Mouse (Mus musculus): ENCODE results near the gene Fanci.

Fanci gene

GRCm38 (mm10) chr7:79463376-79464077 lies 71.8 kb downstream of the Fanci start:
- DNase-seq (ENCODE audit: low read depth, low spot score): no peak

- DNase-seq (ENCODE audit: low read depth, low spot score): no peak
These were observed 73.2 kb downstream of the Fanci start for GRCm38 (mm10) chr7:79464776-79465420.

GRCm38 (mm10) chr7:79465461-79466044 lies 73.8 kb downstream of the Fanci start:
- DNase-seq (ENCODE audit: low read depth, low spot score): no peak

- peak; percentile 99 for DNase-seq (ENCODE audit: low read depth, low spot score)
These were observed 74.5 kb downstream of the Fanci start, which contains the start of gene Polg for GRCm38 (mm10) chr7:79466053-79466901. TSS of gene Polg (minus strand) at chr7:79466362.

GRCm38 (mm10) chr7:79467951-79468350 lies 76.2 kb downstream of the Fanci start:
- no peak for DNase-seq (ENCODE audit: low read depth, low spot score)

DNA sequence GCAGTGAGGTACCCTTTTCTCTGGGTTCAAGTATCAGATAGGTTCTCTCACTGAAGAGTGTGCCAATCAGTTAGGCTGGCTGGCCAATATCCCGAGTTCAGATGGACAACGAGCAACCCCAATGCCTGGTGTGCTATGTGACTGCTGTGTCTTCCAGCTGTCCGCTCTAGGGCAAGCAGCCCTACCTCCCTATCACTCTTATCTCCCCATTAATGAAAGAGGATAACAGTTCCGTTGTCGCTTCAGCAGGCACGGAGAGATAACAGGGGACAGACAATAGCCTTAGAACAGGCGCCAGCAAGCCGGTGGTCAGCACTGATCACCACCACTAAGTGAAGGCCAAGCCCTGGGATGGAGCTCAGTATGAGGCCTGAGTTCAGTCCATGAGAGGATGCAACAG lies 77.3 kb downstream of the Fanci start:
- no peak for DNase-seq (ENCODE audit: low read depth, low spot score)

DNA sequence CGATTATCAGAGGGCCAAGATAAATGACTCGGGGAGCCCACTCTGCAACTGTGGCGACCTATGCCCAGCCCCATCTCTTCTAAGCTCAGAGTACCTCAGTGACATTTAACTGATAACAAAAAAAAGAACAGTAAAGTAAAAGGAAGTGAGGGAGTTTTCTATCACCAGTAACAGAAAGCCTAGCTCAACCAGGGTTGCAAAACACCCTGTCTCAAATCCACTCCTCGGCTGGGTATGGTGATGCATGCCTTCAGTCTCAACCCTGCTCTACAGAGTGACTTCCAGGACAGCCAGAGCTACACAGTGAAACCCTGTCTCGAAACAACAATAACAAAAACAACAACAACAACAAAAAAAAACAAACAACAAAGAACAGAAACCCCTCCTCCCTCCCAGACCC lies 78.0 kb downstream of the Fanci start:
- DNase-seq (ENCODE audit: low read depth, low spot score): no peak

GRCm38 (mm10) chr7:79470718-79471117 lies 79.0 kb downstream of the Fanci start:
- DNase-seq (ENCODE audit: low read depth, low spot score): no peak

DNA sequence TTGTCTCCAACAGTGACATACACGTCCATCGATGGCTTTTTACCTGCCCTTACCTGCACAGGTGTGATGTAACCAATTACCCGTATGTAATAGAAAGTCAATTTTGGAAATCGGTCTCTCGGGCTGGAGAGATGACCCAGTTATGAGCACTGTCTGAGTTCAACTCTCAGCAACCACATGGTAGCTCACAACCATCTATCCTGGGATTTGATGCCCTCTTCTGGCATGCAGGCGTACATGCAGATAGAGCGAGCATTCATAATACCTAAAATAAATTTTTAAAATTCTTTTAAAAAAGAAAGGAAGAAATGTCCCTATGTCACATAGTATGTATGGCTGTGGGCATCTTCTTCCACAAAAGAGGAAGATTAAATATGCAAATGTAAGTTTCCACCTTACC lies 79.7 kb downstream of the Fanci start:
- no peak for DNase-seq (ENCODE audit: low read depth, low spot score)

GRCm38 (mm10) chr7:79472792-79473191 lies 81.1 kb downstream of the Fanci start:
- DNase-seq (ENCODE audit: low read depth, low spot score): no peak

- no peak for DNase-seq (ENCODE audit: low read depth, low spot score)
These were observed 81.9 kb downstream of the Fanci start for GRCm38 (mm10) chr7:79473496-79474194.

DNA sequence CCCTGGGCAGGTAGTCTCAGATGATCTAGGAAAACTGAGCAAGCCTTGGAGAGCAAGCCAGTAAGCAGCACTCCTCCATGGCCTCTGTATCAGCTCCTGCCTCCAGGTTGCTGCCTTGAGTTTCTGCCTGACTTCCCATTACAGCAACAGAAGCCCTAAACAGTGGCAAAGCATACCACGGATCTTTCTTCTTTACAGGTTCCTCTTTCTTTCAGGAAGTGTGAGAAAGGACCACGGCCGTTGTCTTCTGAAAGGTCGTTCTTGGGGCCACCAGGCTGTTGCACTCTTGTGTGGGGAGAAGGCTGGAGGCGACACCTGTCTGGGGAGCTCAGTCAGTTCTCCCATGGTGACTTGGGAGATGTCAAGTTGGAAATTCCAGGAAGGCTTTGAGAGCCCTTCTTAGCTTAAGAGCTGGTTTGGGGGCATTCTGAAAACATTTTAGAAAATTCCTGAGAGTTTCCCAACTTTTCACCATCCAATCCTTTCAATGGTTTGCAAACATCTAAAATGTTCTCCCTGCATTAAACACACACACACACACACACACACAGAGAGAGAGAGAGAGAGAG lies 83.2 kb downstream of the Fanci start:
- DNase-seq (ENCODE audit: low read depth, low spot score): no peak

DNA sequence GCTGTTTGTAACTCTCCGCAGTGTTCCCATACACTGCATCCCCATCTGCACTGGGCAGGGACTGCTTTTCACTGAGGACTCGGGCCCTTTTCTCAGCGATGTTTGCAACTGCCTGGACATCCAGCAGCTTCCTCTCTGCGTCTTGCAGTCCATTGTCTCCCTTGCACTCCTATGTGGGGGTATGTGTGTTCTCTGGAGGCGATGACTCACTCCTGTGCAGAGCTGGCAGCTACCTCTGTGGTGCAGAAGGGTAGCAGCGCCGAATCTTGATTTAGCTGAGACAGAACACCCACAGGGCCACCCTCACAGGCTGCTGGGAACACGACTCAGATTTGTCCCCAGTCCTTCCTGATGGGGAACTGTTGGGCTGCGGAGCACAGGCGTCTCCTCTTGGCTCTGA lies 94.8 kb downstream of the Fanci start:
- DNase-seq (ENCODE audit: low read depth, low spot score): no peak

DNA sequence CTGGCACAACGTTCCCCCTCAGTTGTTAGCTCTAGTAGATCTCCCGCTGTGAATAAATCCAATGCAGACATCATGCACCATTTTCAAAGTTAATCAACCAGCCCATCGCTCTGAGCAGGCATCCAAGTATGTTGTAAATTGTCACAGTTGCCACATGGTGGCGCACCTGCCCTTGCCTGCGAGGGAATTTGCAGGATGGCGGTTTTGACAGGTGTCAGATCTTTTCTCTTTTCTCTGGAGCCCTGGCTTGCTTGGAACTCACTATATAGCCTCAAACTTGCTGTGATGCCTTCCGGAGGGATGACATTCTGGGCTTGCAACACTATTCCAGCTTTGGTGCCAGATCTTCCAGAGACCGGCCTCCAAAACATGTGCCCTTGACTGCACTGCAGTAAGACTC lies 102.2 kb downstream of the Fanci start:
- DNase-seq (ENCODE audit: low read depth, low spot score): no peak

- DNase-seq (ENCODE audit: low read depth, low spot score): peak; percentile 87
These were observed 104.5 kb downstream of the Fanci start for GRCm38 (mm10) chr7:79495988-79496815.

- DNase-seq (ENCODE audit: low read depth, low spot score): no peak
These were observed 105.1 kb downstream of the Fanci start for GRCm38 (mm10) chr7:79496816-79497328.

- no peak for DNase-seq (ENCODE audit: low read depth, low spot score)
These were observed 106.0 kb downstream of the Fanci start for GRCm38 (mm10) chr7:79497701-79498115.

DNA sequence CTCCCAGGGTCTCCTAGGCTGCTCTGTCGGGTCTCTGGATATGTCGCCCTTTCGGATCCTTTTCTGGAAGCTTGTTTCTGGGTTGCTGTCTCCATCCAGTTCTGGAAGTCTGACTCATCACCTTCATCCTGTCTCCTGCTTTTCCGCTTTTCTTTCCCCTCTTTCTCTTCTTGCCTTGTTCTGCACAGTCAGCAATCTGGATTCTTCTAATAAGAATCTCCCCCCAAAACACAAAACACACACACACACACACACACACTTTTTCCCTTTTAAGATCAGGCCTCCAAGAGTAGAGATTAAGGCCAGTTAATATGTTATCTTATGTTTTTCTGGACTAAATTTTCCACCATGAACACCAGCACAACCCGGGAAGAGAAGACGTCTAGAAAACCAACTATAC lies 106.6 kb downstream of the Fanci start:
- DNase-seq (ENCODE audit: low read depth, low spot score): no peak

DNA sequence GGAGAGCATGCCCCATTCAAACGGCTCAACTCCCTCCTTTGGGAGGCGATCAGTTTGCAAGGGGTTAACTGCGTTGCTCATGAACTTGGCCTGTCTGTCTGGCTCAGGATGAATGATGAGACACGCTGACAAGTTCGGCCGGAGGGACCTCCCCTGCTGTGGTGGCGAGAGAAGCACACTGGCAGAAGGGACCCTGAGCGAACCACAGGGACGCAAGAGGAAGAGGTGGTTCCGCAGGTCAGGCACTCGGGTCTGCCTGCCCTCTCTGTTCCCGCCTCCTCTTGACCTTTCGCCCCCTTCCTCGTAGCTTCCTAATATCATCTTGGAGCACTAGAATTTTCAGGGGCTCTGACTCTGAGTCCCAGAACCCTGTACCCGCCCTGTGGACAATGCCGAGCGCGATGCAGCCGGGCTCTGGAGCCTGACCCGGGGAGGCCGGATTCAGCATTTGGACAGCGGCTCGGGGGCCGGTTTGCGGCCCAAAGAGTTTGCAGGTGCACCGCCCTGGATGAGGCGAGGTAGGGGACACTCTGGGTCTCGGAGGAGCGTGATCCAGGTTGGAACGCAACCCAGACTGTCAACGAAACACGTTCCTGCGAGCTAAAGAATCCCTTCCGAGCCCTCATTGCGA lies 107.4 kb downstream of the Fanci start:
- DNase-seq (ENCODE audit: low read depth, low spot score): no peak
